Mouse (Mus musculus): ENCODE data around the gene Rab11fip3.

The Rab11fip3 gene

DNA sequence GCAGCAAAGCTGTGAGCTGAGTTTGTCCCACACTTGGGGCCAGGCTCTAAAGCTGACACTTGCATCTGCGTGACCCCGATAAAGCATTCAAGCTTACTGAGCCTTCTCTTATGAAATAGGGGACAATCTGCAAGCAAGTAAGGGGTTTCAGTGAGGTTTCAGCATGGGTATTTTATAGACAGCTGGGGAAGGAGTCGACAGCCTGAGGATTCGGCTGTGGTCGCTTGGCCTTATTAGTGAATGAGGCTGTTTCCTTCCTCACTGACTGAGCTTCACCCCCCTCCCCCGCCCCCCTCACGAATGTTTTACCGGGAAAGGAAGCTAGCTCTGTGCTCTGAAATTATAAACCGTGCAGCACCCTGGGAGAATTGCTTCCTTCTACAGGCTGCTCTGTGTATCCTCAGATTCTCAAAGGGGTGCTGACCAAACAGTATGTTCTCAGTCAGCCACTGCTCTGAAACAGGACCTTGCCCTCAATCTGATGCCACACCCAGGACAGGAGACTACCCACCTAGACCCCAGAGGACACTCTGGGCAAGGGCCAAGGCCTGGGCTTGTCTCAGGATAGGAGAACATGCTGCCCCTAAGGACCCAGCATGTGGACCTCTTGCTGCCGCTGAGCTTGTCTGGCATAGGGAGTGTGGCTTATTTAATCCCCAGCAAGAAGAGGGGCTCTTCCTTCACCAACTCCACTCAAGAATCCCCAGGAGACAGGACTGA is 63.5 kb downstream of the Rab11fip3 start:
- ATAC-seq (ENCODE audit: insufficient number of reproducible peaks, low FRiP score, low TSS enrichment), result no peak

- ATAC-seq (ENCODE audit: insufficient number of reproducible peaks, low FRiP score, low TSS enrichment), result no peak
Observed at GRCm38 (mm10) chr17:26004711-26005110, 64.6 kb downstream of the Rab11fip3 start.

GRCm38 (mm10) chr17:26003864-26004263 is 65.5 kb downstream of the Rab11fip3 start:
- no peak for ATAC-seq (ENCODE audit: insufficient number of reproducible peaks, low FRiP score, low TSS enrichment)

- no peak for ATAC-seq (ENCODE audit: insufficient number of reproducible peaks, low FRiP score, low TSS enrichment)
Observed at GRCm38 (mm10) chr17:25998425-25998824, 70.9 kb downstream of the Rab11fip3 start.

DNA sequence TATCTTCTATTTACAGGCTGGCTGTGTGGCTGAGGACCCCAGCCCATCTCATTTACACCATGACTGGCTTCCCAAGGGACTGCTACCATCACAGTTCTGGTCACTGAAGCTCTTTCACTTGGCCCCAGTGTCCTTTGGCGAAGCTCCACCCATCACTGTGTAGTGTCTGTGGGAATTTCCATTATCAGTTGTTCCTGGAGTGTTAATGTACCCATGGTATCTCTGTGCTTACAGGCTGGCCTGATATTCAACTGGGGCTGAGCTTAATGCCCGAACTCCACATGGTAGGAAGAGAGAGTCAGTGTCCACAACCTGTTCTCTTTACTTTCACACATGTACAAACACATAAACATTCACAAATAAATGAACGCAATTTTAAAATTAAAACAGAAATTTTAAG is 75.9 kb downstream of the Rab11fip3 start:
- ATAC-seq (ENCODE audit: insufficient number of reproducible peaks, low FRiP score, low TSS enrichment), result no peak

DNA sequence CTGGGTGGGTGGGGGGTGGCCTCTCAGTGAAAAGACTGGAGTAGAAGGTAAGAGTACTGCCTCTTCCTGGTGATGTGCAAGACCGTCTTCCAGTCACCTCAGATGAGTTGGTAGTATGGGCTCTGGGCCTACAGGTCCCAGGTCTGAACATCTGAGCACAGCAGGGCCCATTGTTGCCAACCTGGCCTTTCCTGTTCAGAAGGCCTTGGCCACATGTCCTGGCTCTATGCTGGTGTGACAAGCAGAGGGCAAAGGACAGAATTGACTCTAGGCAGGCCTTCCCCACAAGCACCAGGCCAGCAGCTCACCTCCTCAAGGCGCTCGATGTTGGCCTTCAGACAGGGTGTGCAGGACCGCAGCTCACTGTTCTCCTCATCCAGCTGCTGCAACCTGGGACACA is 77.1 kb downstream of the Rab11fip3 start:
- no peak for ATAC-seq (ENCODE audit: insufficient number of reproducible peaks, low FRiP score, low TSS enrichment)

DNA sequence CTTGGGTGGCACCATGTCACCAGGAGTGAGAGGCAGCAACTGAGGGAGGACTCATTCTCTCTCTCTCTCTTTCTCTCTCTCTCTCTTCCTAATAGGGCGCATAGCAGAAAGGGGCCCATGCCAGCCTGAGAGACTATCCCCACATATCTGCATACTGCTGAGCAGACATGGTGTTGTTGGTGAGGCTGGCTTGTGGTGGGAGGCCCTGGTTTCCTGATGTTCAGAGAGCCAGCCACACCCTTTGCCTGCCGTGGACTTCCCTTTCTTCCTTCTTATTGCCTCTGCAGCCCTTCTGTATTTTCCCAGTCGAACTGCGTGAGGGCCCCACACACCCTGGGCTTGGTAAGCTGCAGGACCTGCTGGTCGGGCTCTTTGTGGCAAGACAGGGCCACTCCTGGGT is 79.0 kb downstream of the Rab11fip3 start:
- no peak for ATAC-seq (ENCODE audit: insufficient number of reproducible peaks, low FRiP score, low TSS enrichment)

- peak; percentile 94 for ATAC-seq (ENCODE audit: insufficient number of reproducible peaks, low FRiP score, low TSS enrichment)
Observed at GRCm38 (mm10) chr17:25985306-25986294, 83.8 kb downstream of the Rab11fip3 start, which contains the start of gene Capn15. Capn15 (minus strand) TSS chr17:25985796.

DNA sequence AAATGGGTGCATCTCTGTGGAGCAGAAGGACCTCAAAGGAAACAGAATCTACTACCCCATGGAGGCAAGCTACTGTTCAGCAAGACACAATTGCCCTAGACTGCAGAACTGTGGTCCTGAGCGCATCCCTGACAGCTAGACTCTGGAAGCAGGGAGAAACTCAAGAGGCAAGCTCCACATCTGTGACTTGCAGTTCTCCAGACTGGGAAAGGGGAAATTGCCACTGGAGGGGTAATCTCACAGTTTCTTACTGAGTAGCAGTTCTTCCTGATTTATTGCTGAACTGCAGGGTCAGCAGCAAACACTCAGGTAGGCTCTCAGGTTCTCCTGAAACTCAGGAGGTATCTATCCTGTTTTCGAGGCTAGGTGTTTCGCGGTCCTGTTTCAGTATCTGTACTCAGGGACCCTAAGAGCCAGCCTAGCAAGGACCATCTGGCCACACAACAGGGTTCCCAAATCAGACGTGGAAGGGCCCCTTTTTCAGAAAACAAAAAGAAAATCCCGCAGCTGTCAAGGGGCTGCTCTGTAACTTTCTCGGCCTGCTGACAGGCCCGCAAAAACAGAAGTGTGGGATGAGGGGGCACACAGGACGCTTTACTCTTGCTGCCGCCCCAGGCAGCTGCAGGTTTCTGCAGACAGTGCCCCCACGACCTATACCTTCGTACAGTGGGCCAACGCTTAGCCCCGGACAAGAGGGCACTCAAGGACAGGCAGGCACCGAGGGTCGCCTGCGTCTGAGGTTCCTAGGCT is 84.6 kb downstream of the Rab11fip3 start:
- ATAC-seq (ENCODE audit: insufficient number of reproducible peaks, low FRiP score, low TSS enrichment), result 0 out of 2 replicates have a peak, but pooled peaks have one; percentile 10

DNA sequence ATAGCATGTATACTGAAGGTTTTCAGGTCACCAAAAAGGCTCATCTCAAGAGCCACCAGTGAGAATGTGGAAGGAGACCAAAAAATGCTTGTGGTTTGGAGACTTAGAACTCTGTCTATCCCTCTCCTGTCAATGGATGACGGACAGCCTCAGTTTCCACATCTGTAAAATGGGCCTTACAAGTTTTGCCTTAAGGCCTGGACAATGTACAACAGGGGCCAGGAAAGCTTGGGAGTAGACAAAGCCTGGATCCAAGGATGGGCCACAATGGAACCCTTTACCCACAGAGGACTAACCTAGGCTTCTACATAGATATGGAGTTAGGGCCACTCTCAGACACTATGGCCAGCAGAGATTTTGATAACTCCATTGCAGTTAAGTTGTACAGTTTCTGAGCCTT is 85.3 kb downstream of the Rab11fip3 start:
- no peak for ATAC-seq (ENCODE audit: insufficient number of reproducible peaks, low FRiP score, low TSS enrichment)

DNA sequence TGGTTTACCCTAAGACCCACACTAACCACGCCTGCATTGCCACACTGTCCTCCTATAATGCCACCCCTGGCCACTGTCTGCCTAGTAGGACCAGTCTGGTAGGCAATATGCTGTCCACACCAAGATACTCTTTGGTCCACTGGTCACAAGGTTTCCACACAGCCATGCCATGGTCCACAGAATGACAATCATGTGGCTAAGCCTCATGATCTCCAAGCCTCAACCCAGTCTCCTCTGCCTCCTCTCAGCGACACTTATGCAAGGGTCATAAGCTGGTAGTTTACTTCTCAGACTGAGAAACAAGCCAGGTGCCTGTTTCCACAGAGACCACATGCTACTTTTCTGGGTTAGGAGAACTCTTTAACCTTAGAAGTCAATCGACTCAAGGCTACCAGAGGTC is 86.4 kb downstream of the Rab11fip3 start:
- ATAC-seq (ENCODE audit: insufficient number of reproducible peaks, low FRiP score, low TSS enrichment), result no peak

- ATAC-seq (ENCODE audit: insufficient number of reproducible peaks, low FRiP score, low TSS enrichment), result no peak
Observed at GRCm38 (mm10) chr17:25980854-25981253, 88.5 kb downstream of the Rab11fip3 start.

GRCm38 (mm10) chr17:25979829-25980738 is 89.3 kb downstream of the Rab11fip3 start:
- no peak for ATAC-seq (ENCODE audit: insufficient number of reproducible peaks, low FRiP score, low TSS enrichment)

GRCm38 (mm10) chr17:25970954-25971707 is 98.2 kb downstream of the Rab11fip3 start:
- ATAC-seq (ENCODE audit: insufficient number of reproducible peaks, low FRiP score, low TSS enrichment), result no peak

GRCm38 (mm10) chr17:25970448-25970847 is 98.9 kb downstream of the Rab11fip3 start:
- no peak for ATAC-seq (ENCODE audit: insufficient number of reproducible peaks, low FRiP score, low TSS enrichment)

- no peak for ATAC-seq (ENCODE audit: insufficient number of reproducible peaks, low FRiP score, low TSS enrichment)
Observed at GRCm38 (mm10) chr17:25968176-25968575, 101.2 kb downstream of the Rab11fip3 start.

- no peak for ATAC-seq (ENCODE audit: insufficient number of reproducible peaks, low FRiP score, low TSS enrichment)
Observed at GRCm38 (mm10) chr17:25967652-25968051, 101.7 kb downstream of the Rab11fip3 start.

GRCm38 (mm10) chr17:25964271-25964670 is 105.1 kb downstream of the Rab11fip3 start:
- no peak; the same call in 1 of the 2 replicates for ATAC-seq (ENCODE audit: insufficient number of reproducible peaks, low FRiP score, low TSS enrichment)

- no peak for ATAC-seq (ENCODE audit: insufficient number of reproducible peaks, low FRiP score, low TSS enrichment)
Observed at GRCm38 (mm10) chr17:25962413-25962905, 106.9 kb downstream of the Rab11fip3 start.
